Mouse (Mus musculus): ENCODE measurements around the gene Llcfc1.

The Llcfc1 gene

GRCm38 (mm10) chr6:41684131-41684530 is at the start of gene Llcfc1:
Gene Llcfc1 (plus strand): TSS chr6:41684431.
- DNase-seq (ENCODE audit: low read depth), result no peak

GRCm38 (mm10) chr6:41635211-41635610 is 49.0 kb upstream of the Llcfc1 start:
- DNase-seq (ENCODE audit: low read depth), result no peak

- DNase-seq (ENCODE audit: low read depth), result no peak
Observed at GRCm38 (mm10) chr6:41636178-41636577, 48.1 kb upstream of the Llcfc1 start, which contains the start of gene Trpv6. Gene Trpv6 (minus strand): TSS chr6:41636405.

- DNase-seq (ENCODE audit: low read depth), result no peak
Observed at GRCm38 (mm10) chr6:41637393-41637792, 46.8 kb upstream of the Llcfc1 start.

- no peak for DNase-seq (ENCODE audit: low read depth)
Observed at GRCm38 (mm10) chr6:41637927-41638506, 46.2 kb upstream of the Llcfc1 start.

- DNase-seq (ENCODE audit: low read depth), result no peak
Observed at GRCm38 (mm10) chr6:41640449-41640848, 43.8 kb upstream of the Llcfc1 start.

- DNase-seq (ENCODE audit: low read depth), result no peak
Observed at GRCm38 (mm10) chr6:41641173-41641866, 42.9 kb upstream of the Llcfc1 start.

GRCm38 (mm10) chr6:41642765-41643164 is 41.5 kb upstream of the Llcfc1 start:
- no peak for DNase-seq (ENCODE audit: low read depth)

GRCm38 (mm10) chr6:41643227-41643626 is 41.0 kb upstream of the Llcfc1 start:
- no peak for DNase-seq (ENCODE audit: low read depth)

- DNase-seq (ENCODE audit: low read depth), result no peak
Observed at GRCm38 (mm10) chr6:41646220-41646619, 38.0 kb upstream of the Llcfc1 start.

GRCm38 (mm10) chr6:41646672-41647071 is 37.6 kb upstream of the Llcfc1 start:
- DNase-seq (ENCODE audit: low read depth), result no peak

GRCm38 (mm10) chr6:41653173-41653572 is 31.1 kb upstream of the Llcfc1 start:
- no peak for DNase-seq (ENCODE audit: low read depth)

- no peak for DNase-seq (ENCODE audit: low read depth)
Observed at GRCm38 (mm10) chr6:41654648-41655047, 29.6 kb upstream of the Llcfc1 start.

GRCm38 (mm10) chr6:41658487-41658886 is 25.7 kb upstream of the Llcfc1 start:
- no peak for DNase-seq (ENCODE audit: low read depth)

- DNase-seq (ENCODE audit: low read depth), result no peak
Observed at GRCm38 (mm10) chr6:41662320-41662719, 21.9 kb upstream of the Llcfc1 start.

GRCm38 (mm10) chr6:41676530-41676929 is 7.7 kb upstream of the Llcfc1 start:
- no peak for DNase-seq (ENCODE audit: low read depth)

GRCm38 (mm10) chr6:41680669-41681068 is 3.6 kb upstream of the Llcfc1 start, which contains the start of gene Trpv5:
Gene Trpv5 (minus strand): TSS chr6:41680769.
- DNase-seq (ENCODE audit: low read depth), result no peak

GRCm38 (mm10) chr6:41681656-41682055 is 2.6 kb upstream of the Llcfc1 start:
- no peak for DNase-seq (ENCODE audit: low read depth)

- DNase-seq (ENCODE audit: low read depth), result no peak
Observed at GRCm38 (mm10) chr6:41684911-41685310, 680 bp downstream of the Llcfc1 start.

- no peak for DNase-seq (ENCODE audit: low read depth)
Observed at GRCm38 (mm10) chr6:41685596-41685995, 1.4 kb downstream of the Llcfc1 start.

- no peak for DNase-seq (ENCODE audit: low read depth)
Observed at GRCm38 (mm10) chr6:41692200-41692599, 8.0 kb downstream of the Llcfc1 start.

GRCm38 (mm10) chr6:41694407-41694806 is 10.2 kb downstream of the Llcfc1 start:
- no peak for DNase-seq (ENCODE audit: low read depth)

- DNase-seq (ENCODE audit: low read depth), result no peak
Observed at GRCm38 (mm10) chr6:41701245-41701644, 17.0 kb downstream of the Llcfc1 start.

GRCm38 (mm10) chr6:41702928-41703327 is 18.7 kb downstream of the Llcfc1 start:
- DNase-seq (ENCODE audit: low read depth), result no peak
